Mouse (Mus musculus) macrophage (primary cell): ENCODE measurements around the gene D930020B18Rik. TPM values are rescaled to one million over a fixed set of nuclear protein-coding genes. Genes with fewer than 3 reads are reported as not detected.

Experiments used
- polyA plus RNA-seq: library from polyadenylated mRNA; stranded (reverse); fragments of 250-400 nt; gene quantifications from 3 replicates; pipeline ENCODE4 v1.2.4, GENCODE M21; 2018; ENCODE audit warnings: inconsistent platforms

D930020B18Rik gene
- polyA plus RNA-seq, 1 experiment from 2014 or later = not detected

Other genes with a start within 250 kb of the D930020B18Rik start
- 38.9 to 52.7 TPM (median 40.3 TPM) in 3 replicates for gene Rassf3, start 165.2 kb upstream of the D930020B18Rik start, polyA plus RNA-seq
- 65.6 to 104 TPM (median 86.6 TPM) in 3 replicates for gene Tbk1, start 54.8 kb upstream of the D930020B18Rik start, polyA plus RNA-seq
- gene Xpot, start 15.3 kb upstream of the D930020B18Rik start, polyA plus RNA-seq = 18.3 to 41.6 TPM (median 29.1 TPM) in 3 replicates
- gene BC048403, start 98.3 kb downstream of the D930020B18Rik start, polyA plus RNA-seq = 4.3 to 8.8 TPM (median 8.1 TPM) in 3 replicates